Mouse (Mus musculus): ENCODE data around the gene Tm9sf1. TPM values are rescaled to one million over a fixed set of nuclear protein-coding genes. Genes with fewer than 3 reads are reported as not detected.

Tm9sf1 gene
- 68.6 and 69.9 TPM in 2 replicates for polyA plus RNA-seq (2015; fragmentation: Nextera tagmentation; extraction: Ambion mirVana)

GRCm38 (mm10) chr14:55643060-55643907 lies at the start of gene Tm9sf1:
Gene Tm9sf1 (minus strand): TSS chr14:55643806.

GRCm38 (mm10) chr14:55681160-55682117 lies 37.8 kb upstream of the Tm9sf1 start, which contains the start of gene Tinf2:
Gene Tinf2 (minus strand): TSS chr14:55681820.

GRCm38 (mm10) chr14:55671833-55672740 lies 28.5 kb upstream of the Tm9sf1 start, which contains the start of the genes Gmpr2 and Nedd8:
Gene Gmpr2 (plus strand): TSS chr14:55671941.
Gene Nedd8 (minus strand): TSS chr14:55672124.

GRCm38 (mm10) chr14:55659960-55660573 lies 16.5 kb upstream of the Tm9sf1 start, which contains the start of gene Mdp1:
Gene Mdp1 (minus strand): TSS chr14:55660508.

GRCm38 (mm10) chr14:55649884-55650283 lies 6.3 kb upstream of the Tm9sf1 start, which contains the start of gene Tssk4:
Gene Tssk4 (plus strand): TSS chr14:55650184.

GRCm38 (mm10) chr14:55637795-55638194 lies 5.8 kb downstream of the Tm9sf1 start, which contains the start of gene Gm49378:
Gene Gm49378 (minus strand): TSS chr14:55637895.

GRCm38 (mm10) chr14:55635523-55636007 lies 8.0 kb downstream of the Tm9sf1 start, which contains the start of gene Ipo4:
Gene Ipo4 (minus strand): TSS chr14:55635957.

GRCm38 (mm10) chr14:55617822-55618221 lies 25.8 kb downstream of the Tm9sf1 start, which contains the start of gene Rec8:
Gene Rec8 (plus strand): TSS chr14:55618037.

GRCm38 (mm10) chr14:55603271-55603632 lies 40.4 kb downstream of the Tm9sf1 start, which contains the start of gene Irf9:
Gene Irf9 (plus strand): TSS chr14:55603571.

GRCm38 (mm10) chr14:55591331-55591891 lies 52.2 kb downstream of the Tm9sf1 start, which contains the start of gene Rnf31:
Gene Rnf31 (plus strand): TSS chr14:55591708.

GRCm38 (mm10) chr14:55590748-55591330 lies 52.8 kb downstream of the Tm9sf1 start, which contains the start of gene Psme2:
Gene Psme2 (minus strand): TSS chr14:55591113.

Other genes starting within 250 kb of the Tm9sf1 start
- 52.0 and 53.1 TPM in 2 replicates for gene Dhrs4, start 165.0 kb downstream of the Tm9sf1 start, polyA plus RNA-seq (2015; fragmentation: Nextera tagmentation; extraction: Ambion mirVana)
- gene Carmil3, start 153.2 kb downstream of the Tm9sf1 start, polyA plus RNA-seq (2015; fragmentation: Nextera tagmentation; extraction: Ambion mirVana): 0.22 and 0.35 TPM in 2 replicates
- 1.8 and 1.9 TPM in 2 replicates for gene Cpne6, start 133.4 kb downstream of the Tm9sf1 start, polyA plus RNA-seq (2015; fragmentation: Nextera tagmentation; extraction: Ambion mirVana)
- gene Nrl, start 118.8 kb downstream of the Tm9sf1 start, polyA plus RNA-seq (2015; fragmentation: Nextera tagmentation; extraction: Ambion mirVana): not detected in 2 replicates
- gene Pck2, start 103.5 kb downstream of the Tm9sf1 start, polyA plus RNA-seq (2015; fragmentation: Nextera tagmentation; extraction: Ambion mirVana): 41.2 and 47.1 TPM in 2 replicates
- 55.6 and 63.3 TPM in 2 replicates for gene Dcaf11, start 83.8 kb downstream of the Tm9sf1 start, polyA plus RNA-seq (2015; fragmentation: Nextera tagmentation; extraction: Ambion mirVana)
- 0.51 and 1.1 TPM in 2 replicates for gene A730061H03Rik, start 83.4 kb downstream of the Tm9sf1 start, polyA plus RNA-seq (2015; fragmentation: Nextera tagmentation; extraction: Ambion mirVana)
- gene Fitm1, start 68.2 kb downstream of the Tm9sf1 start, polyA plus RNA-seq (2015; fragmentation: Nextera tagmentation; extraction: Ambion mirVana): 0.26 TPM in 1 of 2 replicates, not detected in the other
- gene Psme1, start 65.7 kb downstream of the Tm9sf1 start, polyA plus RNA-seq (2015; fragmentation: Nextera tagmentation; extraction: Ambion mirVana): 104 and 112 TPM in 2 replicates
- 6.7 and 6.8 TPM in 2 replicates for gene Emc9, start 58.5 kb downstream of the Tm9sf1 start, polyA plus RNA-seq (2015; fragmentation: Nextera tagmentation; extraction: Ambion mirVana)
- gene Psme2, start 52.7 kb downstream of the Tm9sf1 start, polyA plus RNA-seq (2015; fragmentation: Nextera tagmentation; extraction: Ambion mirVana): 218 and 249 TPM in 2 replicates
- gene Rnf31, start 52.1 kb downstream of the Tm9sf1 start, polyA plus RNA-seq (2015; fragmentation: Nextera tagmentation; extraction: Ambion mirVana): 11.0 and 13.6 TPM in 2 replicates
- 17.2 and 21.2 TPM in 2 replicates for gene Irf9, start 40.2 kb downstream of the Tm9sf1 start, polyA plus RNA-seq (2015; fragmentation: Nextera tagmentation; extraction: Ambion mirVana)
- 1.3 and 1.9 TPM in 2 replicates for gene Rec8, start 25.8 kb downstream of the Tm9sf1 start, polyA plus RNA-seq (2015; fragmentation: Nextera tagmentation; extraction: Ambion mirVana)
- 60.2 and 63.0 TPM in 2 replicates for gene Ipo4, start 7.8 kb downstream of the Tm9sf1 start, polyA plus RNA-seq (2015; fragmentation: Nextera tagmentation; extraction: Ambion mirVana)
- 0.56 and 1.4 TPM in 2 replicates for gene Gm49378, start 5.9 kb downstream of the Tm9sf1 start, polyA plus RNA-seq (2015; fragmentation: Nextera tagmentation; extraction: Ambion mirVana)
- 0.26 and 0.35 TPM in 2 replicates for gene Tssk4, start 6.4 kb upstream of the Tm9sf1 start, polyA plus RNA-seq (2015; fragmentation: Nextera tagmentation; extraction: Ambion mirVana)
- 35.8 and 39.5 TPM in 2 replicates for gene Mdp1, start 16.7 kb upstream of the Tm9sf1 start, polyA plus RNA-seq (2015; fragmentation: Nextera tagmentation; extraction: Ambion mirVana)
- gene Gmpr2, start 28.1 kb upstream of the Tm9sf1 start, polyA plus RNA-seq (2015; fragmentation: Nextera tagmentation; extraction: Ambion mirVana): 32.0 and 33.0 TPM in 2 replicates
- gene Nedd8, start 28.3 kb upstream of the Tm9sf1 start, polyA plus RNA-seq (2015; fragmentation: Nextera tagmentation; extraction: Ambion mirVana): 388 and 415 TPM in 2 replicates
- 13.9 and 15.5 TPM in 2 replicates for gene Tinf2, start 38.0 kb upstream of the Tm9sf1 start, polyA plus RNA-seq (2015; fragmentation: Nextera tagmentation; extraction: Ambion mirVana)
- gene Tgm1, start 70.1 kb upstream of the Tm9sf1 start, polyA plus RNA-seq (2015; fragmentation: Nextera tagmentation; extraction: Ambion mirVana): 7.4 and 9.2 TPM in 2 replicates
- gene Rabggta, start 78.5 kb upstream of the Tm9sf1 start, polyA plus RNA-seq (2015; fragmentation: Nextera tagmentation; extraction: Ambion mirVana): 17.3 and 20.5 TPM in 2 replicates
- 60.6 and 62.9 TPM in 2 replicates for gene Dhrs1, start 101.9 kb upstream of the Tm9sf1 start, polyA plus RNA-seq (2015; fragmentation: Nextera tagmentation; extraction: Ambion mirVana)
- gene Nop9, start 101.9 kb upstream of the Tm9sf1 start, polyA plus RNA-seq (2015; fragmentation: Nextera tagmentation; extraction: Ambion mirVana): 18.6 TPM in 2 replicates
- 0.13 and 0.18 TPM in 2 replicates for gene Cideb, start 114.7 kb upstream of the Tm9sf1 start, polyA plus RNA-seq (2015; fragmentation: Nextera tagmentation; extraction: Ambion mirVana)
- 0.29 and 0.39 TPM in 2 replicates for gene Ltb4r2, start 117.6 kb upstream of the Tm9sf1 start, polyA plus RNA-seq (2015; fragmentation: Nextera tagmentation; extraction: Ambion mirVana)
- 0.76 and 6.9 TPM in 2 replicates for gene Ltb4r1, start 122.2 kb upstream of the Tm9sf1 start, polyA plus RNA-seq (2015; fragmentation: Nextera tagmentation; extraction: Ambion mirVana)
- 2.3 and 2.7 TPM in 2 replicates for gene Adcy4, start 140.3 kb upstream of the Tm9sf1 start, polyA plus RNA-seq (2015; fragmentation: Nextera tagmentation; extraction: Ambion mirVana)
- gene Ripk3, start 145.1 kb upstream of the Tm9sf1 start, polyA plus RNA-seq (2015; fragmentation: Nextera tagmentation; extraction: Ambion mirVana): 19.1 and 19.2 TPM in 2 replicates
- gene Nfatc4, start 179.3 kb upstream of the Tm9sf1 start, polyA plus RNA-seq (2015; fragmentation: Nextera tagmentation; extraction: Ambion mirVana): 22.3 and 22.5 TPM in 2 replicates
- 6.4 and 7.6 TPM in 2 replicates for gene Nynrin, start 210.2 kb upstream of the Tm9sf1 start, polyA plus RNA-seq (2015; fragmentation: Nextera tagmentation; extraction: Ambion mirVana)
- gene Cbln3, start 240.6 kb upstream of the Tm9sf1 start, polyA plus RNA-seq (2015; fragmentation: Nextera tagmentation; extraction: Ambion mirVana): 0.18 and 0.21 TPM in 2 replicates
- gene Khnyn, start 241.1 kb upstream of the Tm9sf1 start, polyA plus RNA-seq (2015; fragmentation: Nextera tagmentation; extraction: Ambion mirVana): 8.4 and 9.2 TPM in 2 replicates